Mouse (Mus musculus) bone marrow, adult 2 months (tissue): ENCODE measurements around the gene Pnmal1. TPM values are rescaled to one million over a fixed set of nuclear protein-coding genes. Genes with fewer than 3 reads are reported as not detected.
A peak's percentile ranks its signal among the peaks of the same experiment; 100 is the strongest.
"Not testable (repeated sequence)": the region's sequence is repeated elsewhere in the genome, so short reads cannot be mapped to it uniquely, and the experiment has no call there.

Source experiments
- H3K27ac ChIP-seq: fragments of 200-500 bp; 2 replicates; pipeline ENCODE4 v1.5.1; 2012; ENCODE audit warnings: low read depth, mild to moderate bottlenecking, control low read depth, inconsistent platforms, low read length; ENCODE audit not compliant: control insufficient read depth, poor library complexity, insufficient read depth
- H3K4me1 ChIP-seq: fragments of 200-500 bp; 2 replicates; pipeline ENCODE4 v1.6.1; 2011; ENCODE audit warnings: low read length; ENCODE audit not compliant: control insufficient read depth, insufficient read depth
- H3K4me3 ChIP-seq: fragments of 200-500 bp; replicated peaks from 2 replicates; pipeline ENCODE3; 2011; ENCODE audit warnings: mild to moderate bottlenecking, low read depth, low read length, control low read depth; ENCODE audit not compliant: control insufficient read depth
- CTCF ChIP-seq: fragments of 200-500 bp; IDR thresholded peaks from 2 replicates; pipeline ENCODE4 v1.5.1; 2011; ENCODE audit warnings: low read length, control low read depth; ENCODE audit not compliant: control insufficient read depth, insufficient read depth
- POLR2A ChIP-seq: fragments of 200-500 bp; IDR thresholded peaks from 2 replicates; pipeline ENCODE4 v1.6.1; 2011; ENCODE audit warnings: low read depth, mild to moderate bottlenecking, control low read depth, low read length, borderline replicate concordance; ENCODE audit not compliant: control insufficient read depth
- WGBS: fragments of 180-500 bp; shearing (Covaris S2); methylation state at CpG from one replicate; pipeline ENCODE4 v1.1.7; 2018; 5-methylcytosine and 5-hydroxymethylcytosine counted together
- polyA plus RNA-seq: library from polyadenylated mRNA; stranded (reverse); fragments of >200 nt; gene quantifications from 2 replicates; pipeline ENCODE4 v1.2.4, GENCODE M21; 2011; ENCODE audit warnings: low replicate concordance; ENCODE audit not compliant: missing spikeins, insufficient read depth, insufficient read length

The Pnmal1 gene
- polyA plus RNA-seq, 1 experiment, result not detected

GRCm38 (mm10) chr7:16947349-16947895, 12.1 kb upstream of the Pnmal1 start:
- Histone ChIP-seq H3K4me1 (no peaks in the 10 kb centered on the region; the same call in 1 of the 2 replicates), H3K27ac (no peak overlapping the region), H3K4me3 (no peak overlapping the region)
- WGBS, result 24% methylated on average over 21 of the region's 22 CpGs
- TF ChIP-seq POLR2A (no peak), CTCF (no peak)

- TF ChIP-seq CTCF (no peak), POLR2A (no peak)
- Histone ChIP-seq H3K4me3 (no peak overlapping the region), H3K4me1 (no peaks in the 10 kb centered on the region; the same call in 1 of the 2 replicates), H3K27ac (no peak overlapping the region)
- WGBS, result 9% methylated on average over 4 of the region's 4 CpGs
These were observed 11.5 kb upstream of the Pnmal1 start for GRCm38 (mm10) chr7:16947959-16948361.

DNA sequence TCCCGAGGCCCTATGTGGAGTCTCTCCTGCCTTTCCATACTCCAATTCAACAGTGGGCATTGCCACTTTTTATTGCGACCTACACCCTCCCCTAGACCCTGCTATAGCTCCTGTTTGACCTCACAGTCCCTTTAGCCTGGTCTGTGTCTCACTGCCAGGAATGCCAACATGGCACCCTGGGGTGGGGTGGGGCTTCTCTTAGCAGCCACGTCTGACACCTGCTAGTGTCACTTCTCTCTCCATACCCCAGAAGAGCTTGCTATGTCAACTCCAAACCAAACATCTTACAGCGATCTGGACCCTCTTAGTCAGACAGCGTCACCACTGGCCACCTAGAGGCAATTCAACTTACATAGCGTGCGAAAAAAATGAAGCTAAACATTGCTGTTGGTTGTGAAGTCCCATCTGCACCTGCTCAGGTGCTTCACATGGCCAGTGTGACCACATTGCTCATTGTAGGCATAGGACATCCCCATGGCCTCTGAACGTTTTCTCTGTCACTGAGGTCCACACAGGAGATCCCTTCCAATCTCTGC, 10.5 kb upstream of the Pnmal1 start:
- TF ChIP-seq CTCF (no peak), POLR2A (no peak)
- Histone ChIP-seq H3K27ac (no peak overlapping the region), H3K4me3 (no peak overlapping the region), H3K4me1 (no peaks in the 10 kb centered on the region; the same call in 1 of the 2 replicates)
- WGBS, result 75% methylated on average over 8 of the region's 8 CpGs

GRCm38 (mm10) chr7:16949908-16950841, 9.3 kb upstream of the Pnmal1 start:
- no peaks in the 10 kb centered on the region; the same call in 1 of the 2 replicates for H3K4me1 ChIP-seq
- 10% methylated on average over 29 of the region's 29 CpGs for WGBS
- H3K4me3 ChIP-seq, result peak overlapping the region; percentile 4
- TF ChIP-seq CTCF, result peak; percentile 86
- 0 out of 2 replicates have a peak, but pooled peaks have one; percentile 22 for TF ChIP-seq POLR2A
- H3K27ac ChIP-seq, result no peak overlapping the region

DNA sequence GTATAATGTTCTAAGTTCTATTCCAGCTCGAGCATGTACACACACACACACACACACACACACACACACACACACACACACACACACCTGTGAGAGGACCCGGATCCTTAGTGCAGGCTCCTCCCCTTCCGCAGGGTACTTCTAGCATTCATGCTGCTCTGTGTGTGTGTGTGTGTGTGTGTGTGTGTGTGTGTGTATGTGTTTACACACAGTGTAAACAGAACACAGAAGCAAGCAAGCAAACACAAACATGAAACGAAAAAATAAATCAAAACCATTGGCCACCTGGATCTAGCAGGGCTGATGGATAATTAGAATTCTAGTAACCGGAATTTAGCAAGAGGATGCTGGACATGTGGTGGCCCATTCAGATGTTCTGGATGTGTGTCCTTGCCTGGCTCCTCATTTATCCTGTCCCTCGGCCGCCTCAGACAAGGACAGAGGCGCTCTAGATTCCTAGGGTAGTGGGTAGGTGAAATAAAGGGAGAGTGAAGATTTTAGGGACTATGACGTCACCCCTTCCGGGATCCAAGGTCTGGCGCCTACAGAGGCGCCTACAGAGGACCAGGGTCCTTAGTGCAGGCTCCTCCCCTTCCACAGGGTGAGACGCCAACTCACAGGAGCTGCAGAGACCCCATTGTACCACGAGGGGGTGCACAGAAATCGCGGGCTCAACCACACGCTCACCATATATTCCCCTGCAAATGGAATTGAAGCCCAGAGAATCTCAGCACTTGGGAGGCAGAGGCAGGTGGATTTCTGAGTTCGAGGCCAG, 8.4 kb upstream of the Pnmal1 start:
- Histone ChIP-seq H3K4me1 (no peaks in the 10 kb centered on the region; the same call in 1 of the 2 replicates), H3K27ac (no peak overlapping the region), H3K4me3 (no peak overlapping the region)
- TF ChIP-seq POLR2A, result no peak
- TF ChIP-seq CTCF, result peak; percentile 78
- 23% methylated on average over 18 of the region's 18 CpGs for WGBS

GRCm38 (mm10) chr7:16953776-16954175, 5.7 kb upstream of the Pnmal1 start:
- 73% methylated on average over 2 of the region's 2 CpGs for WGBS

GRCm38 (mm10) chr7:16955712-16956111, 3.8 kb upstream of the Pnmal1 start:
- WGBS, result 45% methylated on average over 4 of the region's 4 CpGs
- Histone ChIP-seq H3K4me1 (no peaks in the 10 kb centered on the region), H3K27ac (no peak overlapping the region), H3K4me3 (no peak overlapping the region)
- TF ChIP-seq POLR2A, result no peak
- TF ChIP-seq CTCF, result no peak

More at GRCm38 (mm10) chr7:16953776-16954175, 5.7 kb upstream of the Pnmal1 start:
- H3K4me1 ChIP-seq, H3K4me3 ChIP-seq, H3K27ac ChIP-seq: not testable (repeated sequence)

DNA sequence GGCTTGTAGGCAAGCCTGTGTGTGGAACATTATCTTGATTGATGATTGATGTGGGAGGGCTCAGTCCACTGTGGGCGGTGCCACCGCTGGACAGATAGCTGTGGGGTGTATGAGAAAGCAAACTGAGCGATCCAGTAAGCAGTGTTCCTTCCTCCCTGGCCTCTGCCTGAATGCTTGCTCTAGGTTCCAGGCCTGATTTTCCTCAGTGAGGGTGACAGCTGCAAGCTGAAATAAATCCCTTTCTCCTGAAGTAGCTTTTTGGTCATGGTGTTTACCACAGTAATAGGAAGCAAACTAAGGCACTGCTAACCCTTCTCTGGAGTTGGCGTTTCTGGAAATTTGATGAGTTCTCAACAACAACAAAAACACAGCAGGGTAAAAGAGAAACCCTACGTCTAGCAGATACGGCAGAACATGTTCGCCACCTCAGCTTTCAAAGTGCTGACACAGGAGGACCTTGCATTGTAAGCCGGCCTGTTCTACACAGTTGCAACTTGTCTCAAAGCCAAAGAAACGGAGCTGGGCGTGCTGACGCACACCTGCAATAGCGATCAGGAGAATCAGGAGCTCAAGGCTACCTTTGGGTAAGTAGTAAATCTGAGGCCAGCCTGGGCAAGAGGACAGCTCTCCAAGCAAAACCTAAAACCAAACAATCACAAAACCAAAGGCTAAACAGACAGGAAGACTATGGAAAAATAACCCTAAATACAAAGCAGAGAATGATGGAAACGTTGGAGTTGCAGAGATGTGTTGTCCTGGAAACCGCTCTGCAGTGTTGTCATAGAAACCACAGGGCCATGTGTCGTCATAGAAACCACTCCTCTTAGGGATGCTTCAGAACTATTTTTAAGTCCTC, 2.8 kb upstream of the Pnmal1 start:
- H3K4me3 ChIP-seq, result no peak overlapping the region
- H3K4me1 ChIP-seq, result no peaks in the 10 kb centered on the region
- WGBS, result 74% methylated on average over 15 of the region's 15 CpGs
- no peak overlapping the region for H3K27ac ChIP-seq
- TF ChIP-seq CTCF (no peak), POLR2A (no peak)
